17 mouse cellular contexts compared by ENCODE assay signal in the genomic region with DNA sequence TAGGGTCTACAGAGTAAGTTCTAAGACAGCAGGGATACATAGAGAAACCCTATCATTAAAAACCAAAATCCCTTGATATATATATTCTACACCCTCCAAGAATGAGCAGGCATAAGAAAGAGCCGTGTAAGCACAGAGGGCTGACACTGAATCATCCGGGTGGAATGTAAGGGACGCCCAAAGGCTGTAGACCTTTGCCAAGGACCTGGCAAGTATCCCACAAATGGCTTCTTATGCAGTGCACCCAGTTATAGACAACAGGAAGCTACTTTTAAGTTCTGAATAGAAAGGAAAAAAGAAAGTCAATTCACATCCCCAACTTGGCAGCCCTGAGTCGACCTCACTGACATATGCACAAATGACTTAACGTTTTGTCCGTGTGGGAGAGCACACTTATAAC. TPM values are rescaled to one million over a fixed set of nuclear protein-coding genes. Genes with fewer than 3 reads are reported as not detected.
DNase-seq lines count a peak whose midpoint lies in the region.
"Had no signal": no experiment of that assay in that cellular context is flagged by ENCODE, and none has a peak within 500 bp of the region (broad histone marks: within the 10 kb centered on the region; RNA-seq: fewer than 3 reads in every experiment).

No protein-coding gene starts in this region.

- DNase-seq in adrenal gland, postnatal 14 days: peak; percentile 37
- no peak for DNase-seq in adrenal gland, adult 18-20 months (ENCODE audit: low spot score in 2 of 2)
- peak; percentile 90 for DNase-seq in 3T3-L1 (ENCODE audit: low read depth, low spot score)
- DNase-seq in adipocyte (ENCODE audit: low spot score): peak; percentile 20
- DNase-seq in gonadal fat pad, adult 2 months (ENCODE audit: low read depth): peak; percentile 52
- no peak for DNase-seq in thymus, postnatal 4 days
- no peak for DNase-seq in cerebellum, adult 18-20 months
- DNase-seq: cerebellum, adult 8-10 months; cerebellum, postnatal 14 days; embryo, embryonic 11 days; forebrain, postnatal 0 days; gastrocnemius, adult 2 months; gastrocnemius, postnatal 25 days; heart, adult 11 months; heart, postnatal 10 days; heart, postnatal 4 days; kidney, adult 11 months had no signal

RNA-seq across cellular contexts. Expression of a gene that starts 18.1 kb away (rescaled TPM):
- total RNA-seq in adrenal gland, postnatal 14 days (2021): 17.3 and 21.7 TPM in 2 replicates
- 10 to 100 TPM; 15.6 to 19.4 TPM for total RNA-seq in adrenal gland, adult 18-20 months (2021)
- polyA plus RNA-seq in gonadal fat pad, adult 2 months (2012; rRNA removed): 8.7 and 9.5 TPM in 2 replicates

RNA-seq across cellular contexts. Expression of a gene that starts 18.1 kb away (rescaled TPM):
- total RNA-seq in adrenal gland, postnatal 14 days (2021): 1,469 and 1,693 TPM in 2 replicates
- 1,000 to 10,000 TPM; 1,551 to 1,745 TPM for total RNA-seq in adrenal gland, adult 18-20 months (2021)
- polyA plus RNA-seq in gonadal fat pad, adult 2 months (2012; rRNA removed): 802 and 1,079 TPM in 2 replicates

Comparison
In these comparisons a context has a peak if more than half of its experiments do, and no peak if none do; other contexts are left out.
1. DNase-seq: peak in adrenal gland, postnatal 14 days (single experiment), 3T3-L1 (single experiment), adipocyte (single experiment) and gonadal fat pad, adult 2 months (single experiment); none in adrenal gland, adult 18-20 months (0 of 2), thymus, postnatal 4 days (single experiment) and cerebellum, adult 18-20 months (0 of 2).